Mouse (Mus musculus): ENCODE data around the gene Capzb. TPM values are rescaled to one million over a fixed set of nuclear protein-coding genes. Genes with fewer than 3 reads are reported as not detected.

Capzb gene
- polyA plus RNA-seq (2014; fragmentation: Illumina TruSeq; extraction: RNeasy Lipid Tissue Mini Kit (QIAGEN cat#74804); ENCODE audit: low read depth, low replicate concordance) = 30.0 TPM

GRCm38 (mm10) chr4:139192499-139193175 lies at the start of gene Capzb:
Gene Capzb (plus strand): TSS chr4:139192899.

GRCm38 (mm10) chr4:139310171-139310898 lies 117.6 kb downstream of the Capzb start, which contains the start of the genes Pqlc2 and Akr7a5:
Gene Pqlc2 (minus strand): TSS chr4:139310708.
Gene Akr7a5 (plus strand): TSS chr4:139310744.

Other genes with a start within 250 kb of the Capzb start
- 2.2 TPM for gene Rnf186, start 225.8 kb upstream of the Capzb start, polyA plus RNA-seq (2014; fragmentation: Illumina TruSeq; extraction: RNeasy Lipid Tissue Mini Kit (QIAGEN cat#74804); ENCODE audit: low read depth, low replicate concordance)
- gene Tmco4, start 220.0 kb upstream of the Capzb start, polyA plus RNA-seq (2014; fragmentation: Illumina TruSeq; extraction: RNeasy Lipid Tissue Mini Kit (QIAGEN cat#74804); ENCODE audit: low read depth, low replicate concordance) = 3.3 TPM
- not detected for gene Htr6, start 117.3 kb upstream of the Capzb start, polyA plus RNA-seq (2014; fragmentation: Illumina TruSeq; extraction: RNeasy Lipid Tissue Mini Kit (QIAGEN cat#74804); ENCODE audit: low read depth, low replicate concordance)
- 0.24 TPM for gene Nbl1, start 99.9 kb upstream of the Capzb start, polyA plus RNA-seq (2014; fragmentation: Illumina TruSeq; extraction: RNeasy Lipid Tissue Mini Kit (QIAGEN cat#74804); ENCODE audit: low read depth, low replicate concordance)
- gene Minos1, start 61.8 kb upstream of the Capzb start, polyA plus RNA-seq (2014; fragmentation: Illumina TruSeq; extraction: RNeasy Lipid Tissue Mini Kit (QIAGEN cat#74804); ENCODE audit: low read depth, low replicate concordance) = 336 TPM
- 1.6 TPM for gene Pqlc2, start 117.8 kb downstream of the Capzb start, polyA plus RNA-seq (2014; fragmentation: Illumina TruSeq; extraction: RNeasy Lipid Tissue Mini Kit (QIAGEN cat#74804); ENCODE audit: low read depth, low replicate concordance)
- gene Akr7a5, start 117.8 kb downstream of the Capzb start, polyA plus RNA-seq (2014; fragmentation: Illumina TruSeq; extraction: RNeasy Lipid Tissue Mini Kit (QIAGEN cat#74804); ENCODE audit: low read depth, low replicate concordance) = 1.7 TPM
- gene Mrto4, start 159.7 kb downstream of the Capzb start, polyA plus RNA-seq (2014; fragmentation: Illumina TruSeq; extraction: RNeasy Lipid Tissue Mini Kit (QIAGEN cat#74804); ENCODE audit: low read depth, low replicate concordance) = 11.6 TPM
- 4.4 TPM for gene Emc1, start 159.7 kb downstream of the Capzb start, polyA plus RNA-seq (2014; fragmentation: Illumina TruSeq; extraction: RNeasy Lipid Tissue Mini Kit (QIAGEN cat#74804); ENCODE audit: low read depth, low replicate concordance)
- gene Ubr4, start 159.7 kb downstream of the Capzb start, polyA plus RNA-seq (2014; fragmentation: Illumina TruSeq; extraction: RNeasy Lipid Tissue Mini Kit (QIAGEN cat#74804); ENCODE audit: low read depth, low replicate concordance) = 3.9 TPM